9 mouse cellular contexts compared by ENCODE assay signal in genomic region chr9:74028438-74028837, GRCm38 (mm10). TPM values are rescaled to one million over a fixed set of nuclear protein-coding genes. Genes with fewer than 3 reads are reported as not detected.
DNase-seq lines count a peak whose midpoint lies in the region; ATAC-seq and TF ChIP-seq lines count a peak whose summit lies in the region.
"Had no signal": no experiment of that assay in that cellular context is flagged by ENCODE, and none has a peak within 500 bp of the region (broad histone marks: within the 10 kb centered on the region; RNA-seq: fewer than 3 reads in every experiment).

No protein-coding gene starts in this region.

- TF ChIP-seq EP300 in MEL (IDR thresholded peaks at IDR 0.05; ENCODE audit: low read depth in 1 of 2, low read length in 2 of 2) = no peak

- TF ChIP-seq RAD21 in MEL (IDR thresholded peaks at IDR 0.05; ENCODE audit: low read depth, low read length) = peak; percentile 53

- no peak for ATAC-seq in forebrain, postnatal 0 days
- no peak for ATAC-seq in limb, embryonic 11.5 days (ENCODE audit: insufficient number of reproducible peaks, low FRiP score, low TSS enrichment, low read depth)
- no peak for ATAC-seq in forebrain, embryonic 12.5 days (ENCODE audit: low FRiP score)
- ATAC-seq: inflammation-experienced regulatory T-cells, adult 6 months had no signal

- H3K27ac ChIP-seq in forebrain, postnatal 0 days (ENCODE audit: low read depth, low read length) = no peak overlapping the region
- H3K27ac ChIP-seq in forebrain, embryonic 10.5 days = no peak overlapping the region
- no peak overlapping the region for H3K27ac ChIP-seq in limb, embryonic 11.5 days (replicated peaks; ENCODE audit: low read depth, low read length)
- H3K27ac ChIP-seq in limb, embryonic 10.5 days = no peak overlapping the region
- H3K27ac ChIP-seq in MEL (ENCODE audit: control insufficient read depth, low read depth, low read length) = no peak overlapping the region
- no peak overlapping the region for H3K27ac ChIP-seq in forebrain, embryonic 12.5 days

- no peak for TF ChIP-seq POLR2A in MEL (IDR thresholded peaks at IDR 0.05; ENCODE audit: control insufficient read depth in 1 of 2, insufficient read depth in 1 of 2, low read depth in 1 of 2, low read length in 2 of 2, poor library complexity in 1 of 2)

- no peaks in the 10 kb centered on the region for H3K79me2 ChIP-seq in MEL (ENCODE audit: control insufficient read depth, insufficient read depth, low read length, poor library complexity)

- no peaks in the 10 kb centered on the region for H3K36me3 ChIP-seq in forebrain, postnatal 0 days (ENCODE audit: insufficient read depth)
- no peaks in the 10 kb centered on the region for H3K36me3 ChIP-seq in forebrain, embryonic 10.5 days (replicated peaks)
- H3K36me3 ChIP-seq in limb, embryonic 11.5 days (ENCODE audit: control insufficient read depth, insufficient read depth, low read length) = no peaks in the 10 kb centered on the region
- H3K36me3 ChIP-seq in limb, embryonic 10.5 days = no peaks in the 10 kb centered on the region
- no peaks in the 10 kb centered on the region for H3K36me3 ChIP-seq in MEL (ENCODE audit: control insufficient read depth in 1 of 2, insufficient read depth in 2 of 2, low read length in 2 of 2)
- no peaks in the 10 kb centered on the region for H3K36me3 ChIP-seq in forebrain, embryonic 12.5 days (replicated peaks)

- H3K4me3 ChIP-seq in forebrain, postnatal 0 days (ENCODE audit: low read depth, low read length) = no peak overlapping the region
- no peak overlapping the region for H3K4me3 ChIP-seq in forebrain, embryonic 10.5 days
- no peak overlapping the region for H3K4me3 ChIP-seq in limb, embryonic 11.5 days (ENCODE audit: low read depth, low read length)
- no peak overlapping the region for H3K4me3 ChIP-seq in limb, embryonic 10.5 days
- H3K4me3 ChIP-seq in MEL (ENCODE audit: control insufficient read depth in 1 of 2, insufficient read depth in 1 of 2, low read depth in 2 of 2, low read length in 2 of 2) = no peak overlapping the region
- no peak overlapping the region for H3K4me3 ChIP-seq in forebrain, embryonic 12.5 days (replicated peaks)

- H3K9me3 ChIP-seq in forebrain, postnatal 0 days (ENCODE audit: low read length) = no peaks in the 10 kb centered on the region
- H3K9me3 ChIP-seq in forebrain, embryonic 10.5 days = no peaks in the 10 kb centered on the region
- H3K9me3 ChIP-seq in limb, embryonic 11.5 days (ENCODE audit: control insufficient read depth, low read length) = no peaks in the 10 kb centered on the region
- no peaks in the 10 kb centered on the region for H3K9me3 ChIP-seq in limb, embryonic 10.5 days (replicated peaks)
- H3K9me3 ChIP-seq in MEL (replicated peaks; ENCODE audit: insufficient read depth, low read length) = no peaks in the 10 kb centered on the region
- H3K9me3 ChIP-seq in forebrain, embryonic 12.5 days = no peaks in the 10 kb centered on the region

- no peak overlapping the region for H3K4me2 ChIP-seq in forebrain, postnatal 0 days (ENCODE audit: low read depth)
- H3K4me2 ChIP-seq in limb, embryonic 11.5 days (ENCODE audit: low read depth, severe bottlenecking) = no peak overlapping the region
- H3K4me2 ChIP-seq in forebrain, embryonic 12.5 days = no peak overlapping the region

- H3K27me3 ChIP-seq in forebrain, postnatal 0 days (ENCODE audit: insufficient read depth, low read length) = no peaks in the 10 kb centered on the region
- H3K27me3 ChIP-seq in forebrain, embryonic 10.5 days (ENCODE audit: poor library complexity, severe bottlenecking) = no peaks in the 10 kb centered on the region
- no peaks in the 10 kb centered on the region for H3K27me3 ChIP-seq in limb, embryonic 11.5 days (ENCODE audit: control insufficient read depth, insufficient read depth, low read length)
- no peaks in the 10 kb centered on the region for H3K27me3 ChIP-seq in limb, embryonic 10.5 days (ENCODE audit: low read depth, poor library complexity, severe bottlenecking)
- no peaks in the 10 kb centered on the region for H3K27me3 ChIP-seq in MEL (ENCODE audit: control insufficient read depth in 1 of 2, insufficient read depth in 2 of 2, low read length in 2 of 2)
- no peaks in the 10 kb centered on the region for H3K27me3 ChIP-seq in forebrain, embryonic 12.5 days

- WGBS in forebrain, postnatal 0 days = 54% methylated on average over 1 of the region's 1 CpGs
- 60% methylated on average over 1 of the region's 1 CpGs for WGBS in forebrain, embryonic 10.5 days
- WGBS in limb, embryonic 11.5 days = 42% methylated on average over 1 of the region's 1 CpGs
- 54% methylated on average over 1 of the region's 1 CpGs for WGBS in limb, embryonic 10.5 days
- WGBS in forebrain, embryonic 12.5 days = 43% methylated on average over 1 of the region's 1 CpGs

- H3K9ac ChIP-seq in forebrain, postnatal 0 days = no peak overlapping the region
- no peak overlapping the region for H3K9ac ChIP-seq in limb, embryonic 11.5 days (ENCODE audit: low read length)
- H3K9ac ChIP-seq in MEL (ENCODE audit: control insufficient read depth, low read depth, low read length, poor library complexity, severe bottlenecking) = no peak overlapping the region
- H3K9ac ChIP-seq in forebrain, embryonic 12.5 days = no peak overlapping the region

- DNase-seq in forebrain, postnatal 0 days = peak; percentile 9
- DNase-seq in forebrain, embryonic 10.5 days (ENCODE audit: extremely low spot score, low spot score) = no peak
- peak; percentile 50 for DNase-seq in limb, embryonic 11.5 days (ENCODE audit: low spot score)
- DNase-seq in limb, embryonic 10.5 days (ENCODE audit: low spot score) = no peak
- peak; percentile 22 for DNase-seq in MEL (ENCODE audit: low read depth, low spot score)
- peak; percentile 2 for DNase-seq in fibroblast of lung, adult 2 months (ENCODE audit: low read depth)
- DNase-seq in frontal cortex, postnatal 14 days (ENCODE audit: low spot score in 2 of 2) = no peak

- H3K4me1 ChIP-seq in forebrain, postnatal 0 days (ENCODE audit: insufficient read depth) = no peaks in the 10 kb centered on the region
- H3K4me1 ChIP-seq in forebrain, embryonic 10.5 days = peaks cover 13% of the 10 kb centered on the region
- no peaks in the 10 kb centered on the region for H3K4me1 ChIP-seq in limb, embryonic 11.5 days (ENCODE audit: control insufficient read depth, insufficient read depth, low read length)
- no peaks in the 10 kb centered on the region for H3K4me1 ChIP-seq in limb, embryonic 10.5 days
- no peaks in the 10 kb centered on the region for H3K4me1 ChIP-seq in MEL (ENCODE audit: control insufficient read depth in 1 of 2, insufficient read depth in 2 of 2, low read length in 2 of 2)
- H3K4me1 ChIP-seq in forebrain, embryonic 12.5 days = no peaks in the 10 kb centered on the region

- peak; percentile 53 for TF ChIP-seq CTCF in forebrain, postnatal 0 days (IDR thresholded peaks at IDR 0.05; ENCODE audit: low read depth)
- TF ChIP-seq CTCF in MEL (IDR thresholded peaks at IDR 0.05 in 2 of 3, conservative IDR thresholded peaks at IDR 0.05 in 1 of 3; ENCODE audit: control insufficient read depth in 1 of 3, insufficient read depth in 1 of 3, low read depth in 2 of 3, low read length in 3 of 3, poor library complexity in 1 of 3, severe bottlenecking in 1 of 3) = peak; percentile 36 to 57 (median 43)

TF ChIP-seq in MEL, 35 proteins besides CTCF, POLR2A, EP300 and RAD21:
- TF ChIP-seq GABPA (IDR thresholded peaks at IDR 0.05; ENCODE audit: low read depth, low read length) (no peak), E2F4 (IDR thresholded peaks at IDR 0.05; ENCODE audit: borderline replicate concordance, low read depth, low read length) (no peak), TBP (IDR thresholded peaks at IDR 0.05; ENCODE audit: low read depth, low read length) (no peak), ZC3H11A (IDR thresholded peaks at IDR 0.05; ENCODE audit: low read depth, low read length) (peak; percentile 15; the same call in 1 of the 2 replicates), SMC3 (IDR thresholded peaks at IDR 0.05; ENCODE audit: low read depth, low read length) (peak; percentile 45), MYC (IDR thresholded peaks at IDR 0.05; ENCODE audit: low read depth, low read length) (no peak), ELF1 (IDR thresholded peaks at IDR 0.05; ENCODE audit: low read depth, low read length) (no peak)

RNA-seq across cellular contexts. Expression of gene Unc13c, which starts 59.7 kb away (rescaled TPM):
- total RNA-seq in forebrain, postnatal 0 days (2014; rRNA removed) = 9.6 and 11.8 TPM in 2 replicates
- 2.2 and 3.8 TPM in 2 replicates for polyA plus RNA-seq in forebrain, postnatal 0 days (2015; fragmentation: Nextera tagmentation; extraction: Ambion mirVana)
- 0.05 and 0.07 TPM in 2 replicates for polyA plus RNA-seq in forebrain, embryonic 10.5 days (2016; fragmentation: Nextera tagmentation; extraction: Ambion mirVana)
- 0.16 and 0.19 TPM in 2 replicates for polyA plus RNA-seq in limb, embryonic 11.5 days (2014; fragmentation: Nextera tagmentation; extraction: Ambion mirVana)
- 0.09 TPM in 2 replicates for polyA plus RNA-seq in limb, embryonic 10.5 days (2016; fragmentation: Nextera tagmentation; extraction: Ambion mirVana)
- not detected in 2 replicates for total RNA-seq in MEL (2012; rRNA removed)
- not detected for polyA plus RNA-seq in MEL (2012; ENCODE audit: insufficient read depth in 1 of 2, insufficient read length in 2 of 2, low read depth in 1 of 2, low replicate concordance in 2 of 2, missing spikeins in 1 of 2)
- polyA plus RNA-seq in forebrain, embryonic 12.5 days (2016; fragmentation: Nextera tagmentation; extraction: Ambion mirVana) = 0.46 and 0.81 TPM in 2 replicates
- polyA plus RNA-seq: inflammation-experienced regulatory T-cells, adult 6 months had no signal

Comparison
In these comparisons a context has a peak if more than half of its experiments do, and no peak if none do; other contexts are left out.
1. DNase-seq: peak in forebrain, postnatal 0 days (single experiment), limb, embryonic 11.5 days (single experiment), MEL (single experiment) and fibroblast of lung, adult 2 months (single experiment); none in forebrain, embryonic 10.5 days (single experiment), limb, embryonic 10.5 days (single experiment) and frontal cortex, postnatal 14 days (0 of 2).